Mouse (Mus musculus) embryonic facial prominence, embryonic 13.5 days (tissue): ENCODE results near the gene Slc31a2. TPM values are rescaled to one million over a fixed set of nuclear protein-coding genes. Genes with fewer than 3 reads are reported as not detected.

Experiments
- ATAC-seq: fragments of 200-750 bp; cut with Nextera tagmentation; 2 replicates; pipeline ENCODE4 v1.8.0; 2017; ENCODE audit warnings: low read depth; ENCODE audit not compliant: insufficient number of reproducible peaks, insufficient read depth, low FRiP score, low TSS enrichment
- H3K27ac ChIP-seq: fragments of 300-500 bp; sonication (generic); 2 replicates; pipeline ENCODE4 v1.5.1; 2015; ENCODE audit warnings: moderate library complexity, mild to moderate bottlenecking, inconsistent platforms
- H3K27me3 ChIP-seq: fragments of 300-500 bp; sonication (generic); 2 replicates; pipeline ENCODE4 v1.6.1; 2015; ENCODE audit warnings: mild to moderate bottlenecking, inconsistent platforms
- H3K36me3 ChIP-seq: fragments of 300-500 bp; sonication (generic); 2 replicates; pipeline ENCODE4 v1.6.1; 2015; ENCODE audit warnings: mild to moderate bottlenecking, inconsistent platforms
- H3K4me1 ChIP-seq: fragments of 300-500 bp; sonication (generic); 2 replicates; pipeline ENCODE4 v1.6.1; 2015; ENCODE audit warnings: inconsistent platforms
- H3K4me2 ChIP-seq: fragments of 300-500 bp; sonication (generic); 2 replicates; pipeline ENCODE4 v1.6.1; 2015; ENCODE audit warnings: moderate library complexity, mild to moderate bottlenecking, inconsistent platforms
- H3K4me3 ChIP-seq: fragments of 300-500 bp; sonication (generic); 2 replicates; pipeline ENCODE4 v1.5.1; 2015; ENCODE audit warnings: mild to moderate bottlenecking, inconsistent platforms
- H3K9ac ChIP-seq: fragments of 300-500 bp; sonication (generic); 2 replicates; pipeline ENCODE4 v1.6.1; 2015; ENCODE audit warnings: mild to moderate bottlenecking, inconsistent platforms
- H3K9me3 ChIP-seq: fragments of 300-500 bp; sonication (generic); 2 replicates; pipeline ENCODE4 v1.6.1; 2016; ENCODE audit warnings: inconsistent platforms
- WGBS: fragments of 180-500 bp; shearing (Covaris S2); methylation state at CpG from one replicate; pipeline ENCODE4 v1.1.7; 2015; ENCODE audit warnings: mixed read lengths; 5-methylcytosine and 5-hydroxymethylcytosine counted together
- polyA plus RNA-seq: library from polyadenylated mRNA; unstranded; fragments of >200 nt; fragmentation: Nextera tagmentation; extraction: Ambion mirVana; gene quantifications from 2 replicates; pipeline ENCODE4 v1.2.1, GENCODE M21; 2015

The Slc31a2 gene
- polyA plus RNA-seq, 1 experiment from 2014 or later, result 19.0 TPM

DNA sequence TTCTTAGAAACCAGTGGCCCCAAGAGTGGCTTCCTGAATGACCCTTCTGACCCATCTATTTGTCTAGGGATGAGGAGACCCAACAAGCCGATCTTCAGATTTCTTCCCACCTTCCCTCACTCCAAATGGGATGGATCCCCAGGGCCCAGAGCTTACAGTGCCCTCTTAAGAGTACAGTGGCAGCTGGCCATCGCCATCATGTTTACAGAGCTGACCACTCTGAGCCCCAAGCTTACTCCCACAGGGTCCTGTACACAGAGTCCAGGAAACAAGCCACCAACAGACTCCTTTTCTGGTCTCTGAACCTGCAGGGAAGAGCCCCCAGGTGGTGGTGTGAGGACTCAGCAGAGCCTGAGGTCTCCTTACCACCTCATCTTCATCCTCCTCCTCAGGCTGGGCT lies 40.4 kb downstream of the Slc31a2 start:
- Histone ChIP-seq H3K9ac (no peak overlapping the region), H3K27me3 (no peaks in the 10 kb centered on the region), H3K27ac (no peak overlapping the region), H3K4me2 (no peak overlapping the region), H3K4me3 (no peak overlapping the region), H3K9me3 (no peaks in the 10 kb centered on the region), H3K4me1 (no peaks in the 10 kb centered on the region), H3K36me3 (peaks cover 93% of the 10 kb centered on the region)
- ATAC-seq, result no peak
- WGBS, result 69% methylated on average over 2 of the region's 2 CpGs

DNA sequence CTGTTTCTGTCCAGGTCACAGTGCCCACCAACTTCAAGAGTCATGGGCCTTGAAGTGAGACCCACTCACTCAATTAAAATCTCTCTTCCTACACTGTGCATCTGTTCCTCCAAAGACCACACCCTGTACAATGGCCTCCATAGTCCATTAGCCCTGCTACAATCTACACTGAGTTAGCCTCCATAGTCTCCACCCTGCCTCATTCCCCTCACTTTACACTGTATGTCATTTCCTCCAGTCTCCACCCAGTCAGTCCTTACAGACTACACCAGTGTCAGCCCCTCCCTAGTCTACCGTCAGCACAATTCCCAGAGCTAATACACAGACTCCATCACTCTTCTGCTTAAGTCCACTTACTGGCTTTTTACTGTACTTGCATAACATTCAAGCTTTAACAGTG lies 40.9 kb downstream of the Slc31a2 start:
- H3K27me3 ChIP-seq, result no peaks in the 10 kb centered on the region
- H3K9ac ChIP-seq, result no peak overlapping the region
- no peak overlapping the region for H3K27ac ChIP-seq
- no peaks in the 10 kb centered on the region for H3K4me1 ChIP-seq
- H3K9me3 ChIP-seq, result no peaks in the 10 kb centered on the region
- 83% methylated on average over 1 of the region's 1 CpGs for WGBS
- no peak for ATAC-seq
- H3K4me3 ChIP-seq, result no peak overlapping the region
- H3K36me3 ChIP-seq, result peaks cover 95% of the 10 kb centered on the region
- no peak overlapping the region for H3K4me2 ChIP-seq

- WGBS, result 91% methylated on average over 1 of the region's 1 CpGs
- Histone ChIP-seq H3K36me3 (peaks cover 72% of the 10 kb centered on the region), H3K9me3 (no peaks in the 10 kb centered on the region)
Observed at GRCm38 (mm10) chr4:62306301-62306700, 43.9 kb downstream of the Slc31a2 start.

GRCm38 (mm10) chr4:62306840-62307239 lies 44.5 kb downstream of the Slc31a2 start:
- no peak overlapping the region for H3K4me2 ChIP-seq
- no peak overlapping the region for H3K27ac ChIP-seq
- H3K27me3 ChIP-seq, result no peaks in the 10 kb centered on the region
- WGBS, result 90% methylated on average over 4 of the region's 4 CpGs
- no peaks in the 10 kb centered on the region for H3K4me1 ChIP-seq
- no peak overlapping the region for H3K4me3 ChIP-seq
- ATAC-seq, result no peak
- H3K9ac ChIP-seq, result no peak overlapping the region
- peaks cover 71% of the 10 kb centered on the region for H3K36me3 ChIP-seq
- H3K9me3 ChIP-seq, result no peaks in the 10 kb centered on the region

More at GRCm38 (mm10) chr4:62306301-62306700, 43.9 kb downstream of the Slc31a2 start:
- Histone ChIP-seq H3K27me3 (no peaks in the 10 kb centered on the region), H3K9ac (no peak overlapping the region), H3K27ac (no peak overlapping the region), H3K4me2 (no peak overlapping the region), H3K4me1 (no peaks in the 10 kb centered on the region), H3K4me3 (no peak overlapping the region)
- no peak for ATAC-seq

GRCm38 (mm10) chr4:62308406-62308805 lies 46.0 kb downstream of the Slc31a2 start:
- Histone ChIP-seq H3K36me3 (peaks cover 69% of the 10 kb centered on the region), H3K4me2 (no peak overlapping the region), H3K4me1 (no peaks in the 10 kb centered on the region), H3K27ac (no peak overlapping the region), H3K9me3 (no peaks in the 10 kb centered on the region), H3K27me3 (no peaks in the 10 kb centered on the region), H3K9ac (no peak overlapping the region), H3K4me3 (no peak overlapping the region)
- no peak for ATAC-seq

DNA sequence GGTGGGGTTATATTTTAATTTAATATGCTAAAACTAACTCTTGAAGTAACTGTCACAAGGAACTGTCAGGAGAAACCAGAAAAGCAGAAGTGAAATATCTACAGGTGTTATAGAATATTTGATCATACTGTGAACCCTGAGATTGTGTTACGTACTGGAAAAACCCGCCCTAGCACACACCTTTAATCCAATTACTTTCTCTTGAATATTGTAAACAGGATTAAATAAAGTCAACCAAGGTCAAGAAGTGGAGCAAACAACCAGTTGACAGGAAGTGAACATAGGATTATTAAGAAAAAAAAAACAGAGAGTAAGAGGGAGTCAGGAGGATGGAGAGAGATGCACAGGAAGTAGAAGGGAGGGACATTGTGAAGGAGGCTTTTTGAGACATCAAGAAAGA lies 50.5 kb downstream of the Slc31a2 start:
- no peak overlapping the region for H3K9ac ChIP-seq
- H3K4me3 ChIP-seq, result no peak overlapping the region
- H3K9me3 ChIP-seq, result no peaks in the 10 kb centered on the region
- no peak for ATAC-seq
- no peak overlapping the region for H3K4me2 ChIP-seq
- H3K27me3 ChIP-seq, result no peaks in the 10 kb centered on the region
- no peaks in the 10 kb centered on the region for H3K4me1 ChIP-seq
- WGBS, result 87% methylated on average over 2 of the region's 2 CpGs
- peaks cover 48% of the 10 kb centered on the region for H3K36me3 ChIP-seq
- no peak overlapping the region for H3K27ac ChIP-seq

- H3K4me1 ChIP-seq, result no peaks in the 10 kb centered on the region
- H3K27ac ChIP-seq, result no peak overlapping the region
- H3K9me3 ChIP-seq, result no peaks in the 10 kb centered on the region
- no peak overlapping the region for H3K9ac ChIP-seq
- no peaks in the 10 kb centered on the region for H3K27me3 ChIP-seq
- H3K4me3 ChIP-seq, result no peak overlapping the region
- WGBS, result 90% methylated on average over 9 of the region's 9 CpGs
- ATAC-seq, result no peak
- H3K4me2 ChIP-seq, result no peak overlapping the region
- peaks cover 50% of the 10 kb centered on the region for H3K36me3 ChIP-seq
Observed at GRCm38 (mm10) chr4:62313641-62314211, 51.4 kb downstream of the Slc31a2 start.

DNA sequence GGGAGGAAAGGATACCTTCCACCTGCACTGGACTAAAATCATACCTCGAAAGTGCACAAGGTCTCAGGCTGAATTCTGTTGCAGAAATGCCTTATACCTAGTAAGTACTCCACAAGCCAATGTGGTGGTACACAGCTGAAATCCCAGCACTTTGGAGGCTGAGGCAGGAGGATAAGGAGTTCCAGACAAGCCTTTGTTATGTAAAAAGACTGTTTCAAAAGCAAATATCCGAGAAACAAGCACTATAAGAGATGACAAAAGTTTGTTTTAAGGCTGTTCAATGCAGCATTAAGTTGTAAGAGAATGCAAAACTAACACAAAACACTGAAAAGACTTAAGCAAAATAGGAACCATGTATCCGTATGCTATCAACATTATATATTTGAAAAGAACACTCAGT lies 52.2 kb downstream of the Slc31a2 start:
- Histone ChIP-seq H3K4me3 (no peak overlapping the region), H3K4me1 (no peaks in the 10 kb centered on the region), H3K4me2 (no peak overlapping the region), H3K9me3 (no peaks in the 10 kb centered on the region), H3K36me3 (peaks cover 57% of the 10 kb centered on the region), H3K27me3 (no peaks in the 10 kb centered on the region), H3K27ac (no peak overlapping the region), H3K9ac (no peak overlapping the region)
- 88% methylated on average over 3 of the region's 3 CpGs for WGBS
- no peak for ATAC-seq

- H3K4me2 ChIP-seq, result no peak overlapping the region
- no peak overlapping the region for H3K4me3 ChIP-seq
- H3K4me1 ChIP-seq, result no peaks in the 10 kb centered on the region
- 81% methylated on average over 2 of the region's 2 CpGs for WGBS
- ATAC-seq, result no peak
- no peaks in the 10 kb centered on the region for H3K27me3 ChIP-seq
- H3K27ac ChIP-seq, result no peak overlapping the region
- no peak overlapping the region for H3K9ac ChIP-seq
- peaks cover 67% of the 10 kb centered on the region for H3K36me3 ChIP-seq
- H3K9me3 ChIP-seq, result no peaks in the 10 kb centered on the region
Observed at GRCm38 (mm10) chr4:62316456-62316855, 54.1 kb downstream of the Slc31a2 start.

GRCm38 (mm10) chr4:62318294-62318693 lies 55.9 kb downstream of the Slc31a2 start:
- ATAC-seq, result no peak
- Histone ChIP-seq H3K4me2 (no peak overlapping the region), H3K4me1 (no peaks in the 10 kb centered on the region), H3K27me3 (no peaks in the 10 kb centered on the region), H3K36me3 (peaks cover 70% of the 10 kb centered on the region), H3K9ac (no peak overlapping the region), H3K9me3 (no peaks in the 10 kb centered on the region), H3K27ac (no peak overlapping the region), H3K4me3 (no peak overlapping the region)
- WGBS, result 71% methylated on average over 1 of the region's 1 CpGs

DNA sequence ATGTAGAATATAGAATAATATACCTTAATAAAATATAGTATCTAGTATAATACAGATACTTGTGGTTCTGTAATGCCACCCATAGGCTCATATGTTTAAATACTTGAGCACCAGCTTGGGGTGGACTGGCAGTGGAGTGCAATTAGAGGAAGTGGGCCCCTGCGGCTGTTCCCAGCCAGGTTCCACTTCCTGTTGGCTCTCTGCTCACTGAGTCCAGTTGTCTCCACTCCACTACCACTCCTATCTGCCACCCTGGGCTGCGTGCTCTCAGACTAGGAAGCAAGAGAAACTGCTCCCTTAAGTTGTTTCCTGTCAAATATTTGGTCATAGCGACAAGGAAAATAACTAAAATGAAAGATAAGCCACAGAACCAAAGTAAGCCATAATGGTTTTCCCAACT lies 60.3 kb downstream of the Slc31a2 start:
- WGBS, result 90% methylated on average over 3 of the region's 3 CpGs
- Histone ChIP-seq H3K27ac (no peak overlapping the region), H3K36me3 (peaks cover 78% of the 10 kb centered on the region), H3K27me3 (no peaks in the 10 kb centered on the region), H3K9me3 (no peaks in the 10 kb centered on the region), H3K4me3 (no peak overlapping the region), H3K4me1 (no peaks in the 10 kb centered on the region), H3K4me2 (no peak overlapping the region), H3K9ac (no peak overlapping the region)
- ATAC-seq, result no peak

- no peak overlapping the region for H3K9ac ChIP-seq
- no peak overlapping the region for H3K27ac ChIP-seq
- no peaks in the 10 kb centered on the region for H3K27me3 ChIP-seq
- H3K4me2 ChIP-seq, result no peak overlapping the region
- H3K4me1 ChIP-seq, result no peaks in the 10 kb centered on the region
- no peak for ATAC-seq
- H3K9me3 ChIP-seq, result no peaks in the 10 kb centered on the region
- H3K4me3 ChIP-seq, result no peak overlapping the region
- H3K36me3 ChIP-seq, result peaks cover 72% of the 10 kb centered on the region
Observed at GRCm38 (mm10) chr4:62326111-62326510, 63.7 kb downstream of the Slc31a2 start.
